Mouse (Mus musculus) frontal cortex, adult 2 months (tissue): ENCODE results near the gene Itpr1. TPM values are rescaled to one million over a fixed set of nuclear protein-coding genes. Genes with fewer than 3 reads are reported as not detected.

Experiments used
- DNase-seq, 2 experiments: peaks; one replicate each; pipeline ENCODE4 v3.0.0; 2022; ENCODE audit warnings: low spot score in 1 of 2; ENCODE audit errors: extremely low spot score in 1 of 2
- polyA plus RNA-seq: library from polyadenylated mRNA; depleted of rRNA; stranded (reverse); fragments of >200 nt; gene quantifications from 2 replicates; pipeline ENCODE4 v1.2.3, GENCODE M21; 2012

Gene Itpr1
- polyA plus RNA-seq, 1 experiment, result 128 TPM

- DNase-seq, result no peak
Measured at GRCm38 (mm10) chr6:108369031-108369430, 156.1 kb downstream of the Itpr1 start.

- no peak for DNase-seq
Measured at GRCm38 (mm10) chr6:108371347-108371893, 158.5 kb downstream of the Itpr1 start.

- DNase-seq, result no peak
Measured at GRCm38 (mm10) chr6:108374019-108374418, 161.1 kb downstream of the Itpr1 start.

DNA sequence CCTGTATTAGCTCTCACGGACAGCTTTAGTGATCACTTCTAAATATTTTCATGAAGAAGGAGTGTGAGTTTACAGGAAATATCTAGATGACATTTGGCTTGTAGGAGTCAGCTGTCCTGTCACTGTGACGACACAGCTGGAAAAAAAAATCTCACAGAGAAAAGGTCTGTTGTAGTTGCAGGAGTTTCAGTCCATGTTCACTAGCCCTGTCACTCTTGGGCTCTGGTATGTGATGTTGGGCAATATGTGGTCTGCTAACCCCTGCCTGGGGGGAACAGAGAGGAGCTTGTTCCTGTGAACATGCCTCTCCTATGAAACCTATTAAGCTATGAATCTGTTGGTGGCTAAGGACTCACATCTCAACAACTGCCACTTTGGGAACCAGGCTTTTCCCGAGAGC, 166.1 kb downstream of the Itpr1 start:
- DNase-seq, result no peak

DNA sequence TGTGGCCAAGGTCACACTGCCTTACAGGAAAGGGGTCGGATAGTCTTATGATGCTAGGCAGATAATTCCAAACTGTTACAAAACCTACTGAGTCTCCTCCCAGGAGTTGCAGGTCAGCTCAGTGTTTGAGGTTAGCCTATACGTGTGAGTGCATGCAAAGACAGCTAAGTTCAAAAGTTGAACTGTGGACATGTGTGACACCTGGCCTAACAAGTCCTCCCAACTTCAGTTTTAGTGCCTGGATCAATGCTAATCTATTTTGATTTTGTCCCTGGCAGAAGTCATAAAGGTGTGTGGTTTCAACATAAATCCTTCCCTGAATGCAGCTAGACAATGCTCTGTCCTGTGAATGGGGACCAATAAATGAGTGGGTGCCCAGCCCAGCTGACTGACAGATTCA, 167.3 kb downstream of the Itpr1 start:
- DNase-seq, result no peak

- no peak for DNase-seq
Measured at GRCm38 (mm10) chr6:108390624-108391324, 177.9 kb downstream of the Itpr1 start.

DNA sequence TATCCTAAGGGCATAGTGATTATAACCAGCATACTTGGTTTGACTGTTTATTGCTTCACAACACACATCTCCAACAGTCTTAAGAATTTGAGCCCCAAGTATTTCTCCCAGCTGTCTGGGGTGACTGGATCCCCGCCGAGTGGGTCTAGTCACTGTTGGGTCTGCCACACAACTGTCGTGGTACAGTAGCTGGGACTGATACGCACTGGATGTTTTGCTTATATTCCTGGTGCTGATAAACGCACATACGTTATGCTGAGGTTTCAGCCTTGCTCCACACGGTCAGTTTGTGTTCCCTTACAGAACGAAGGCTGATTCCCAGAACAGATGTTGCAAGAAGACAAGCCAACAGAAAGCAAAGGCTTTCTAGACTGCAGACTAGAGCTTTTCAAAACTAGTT, 180.2 kb downstream of the Itpr1 start:
- no peak for DNase-seq

GRCm38 (mm10) chr6:108397956-108398355, 185.1 kb downstream of the Itpr1 start:
- DNase-seq, result no peak

GRCm38 (mm10) chr6:108401412-108401955, 188.6 kb downstream of the Itpr1 start:
- DNase-seq, result peak in 1 of 2 experiments; percentile 44

GRCm38 (mm10) chr6:108404736-108405135, 191.8 kb downstream of the Itpr1 start:
- no peak for DNase-seq

DNA sequence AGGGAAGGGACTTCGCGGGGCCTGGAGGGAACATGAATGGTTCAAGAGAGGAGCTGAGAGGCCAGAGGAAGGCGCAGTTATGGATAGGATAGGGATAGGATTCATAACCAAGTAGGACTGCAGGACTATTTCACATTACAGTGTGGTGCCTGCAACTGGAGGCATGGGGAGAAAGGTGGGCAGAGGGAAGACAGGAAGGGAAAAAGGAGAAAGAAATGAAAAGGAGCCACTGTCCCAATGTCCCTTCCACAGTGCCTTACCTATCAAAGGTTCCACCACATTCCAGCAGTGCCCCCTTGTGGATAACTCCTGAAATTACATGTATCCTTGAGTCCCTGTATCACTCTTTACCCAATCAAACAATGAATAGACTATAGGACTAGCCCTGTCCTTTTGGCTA, 195.2 kb downstream of the Itpr1 start:
- DNase-seq, result peak in 1 of 2 experiments; percentile 82

DNA sequence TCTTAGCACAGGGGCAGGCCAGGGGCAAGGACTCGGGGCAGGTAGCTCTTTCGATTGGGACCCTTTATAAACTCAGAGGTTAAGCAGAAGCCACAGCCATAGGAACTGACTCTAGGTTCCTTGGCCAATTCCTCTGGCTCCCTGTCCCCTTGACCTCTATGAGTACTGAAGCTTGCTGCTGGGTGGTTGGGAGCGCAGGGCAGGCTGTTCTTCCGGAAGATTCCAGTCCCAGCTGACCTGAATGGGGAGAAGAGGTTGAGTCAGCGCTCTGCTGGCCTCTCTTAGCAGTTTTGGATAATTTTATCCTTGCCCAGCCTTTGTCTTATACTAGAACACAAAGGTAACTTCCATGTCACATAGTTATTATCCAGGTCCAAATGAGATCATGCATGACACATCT, 195.8 kb downstream of the Itpr1 start:
- DNase-seq, result no peak

DNA sequence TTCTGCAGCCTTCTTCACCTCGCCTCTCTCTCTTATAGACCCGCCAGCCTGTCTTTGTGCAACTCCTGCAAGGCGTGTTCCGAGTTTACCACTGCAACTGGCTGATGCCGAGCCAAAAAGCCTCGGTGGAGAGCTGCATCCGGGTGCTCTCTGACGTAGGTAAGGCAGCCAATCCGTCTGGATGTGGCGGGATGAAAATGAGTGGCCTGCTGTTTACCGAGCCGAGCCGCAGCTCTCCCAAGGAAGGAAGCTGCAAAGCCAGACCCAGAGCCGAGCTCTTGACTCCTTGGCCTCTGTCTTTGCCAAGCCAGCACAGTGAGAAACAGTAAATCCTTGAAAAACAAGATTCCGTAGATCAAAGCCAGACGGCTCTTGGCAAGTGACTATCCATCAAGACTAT, 197.9 kb downstream of the Itpr1 start:
- DNase-seq, result no peak

DNA sequence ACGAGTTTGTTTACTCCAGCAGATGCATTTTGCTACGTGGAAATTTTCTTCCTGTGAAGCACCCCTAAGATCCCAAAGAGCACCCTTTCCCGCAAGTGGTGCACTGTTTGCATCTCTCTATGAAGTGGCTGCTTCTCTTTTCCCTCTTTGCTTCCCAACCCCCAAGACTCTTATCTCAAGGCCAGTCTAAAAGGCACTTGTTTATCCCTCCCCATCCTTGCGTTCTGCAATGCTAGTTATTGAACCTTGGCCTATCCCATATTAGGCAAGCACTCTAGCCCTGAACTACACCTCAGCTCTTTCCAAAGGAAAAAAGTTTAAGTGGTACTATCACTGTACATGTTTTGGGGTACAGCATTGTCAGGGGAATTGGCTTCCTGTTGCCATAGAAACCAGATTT, 198.3 kb downstream of the Itpr1 start:
- no peak for DNase-seq

GRCm38 (mm10) chr6:108413006-108413405, 200.1 kb downstream of the Itpr1 start:
- DNase-seq, result no peak

- DNase-seq, result no peak
Measured at GRCm38 (mm10) chr6:108413593-108413992, 200.7 kb downstream of the Itpr1 start.

GRCm38 (mm10) chr6:108415847-108416246, 203.0 kb downstream of the Itpr1 start:
- no peak for DNase-seq

DNA sequence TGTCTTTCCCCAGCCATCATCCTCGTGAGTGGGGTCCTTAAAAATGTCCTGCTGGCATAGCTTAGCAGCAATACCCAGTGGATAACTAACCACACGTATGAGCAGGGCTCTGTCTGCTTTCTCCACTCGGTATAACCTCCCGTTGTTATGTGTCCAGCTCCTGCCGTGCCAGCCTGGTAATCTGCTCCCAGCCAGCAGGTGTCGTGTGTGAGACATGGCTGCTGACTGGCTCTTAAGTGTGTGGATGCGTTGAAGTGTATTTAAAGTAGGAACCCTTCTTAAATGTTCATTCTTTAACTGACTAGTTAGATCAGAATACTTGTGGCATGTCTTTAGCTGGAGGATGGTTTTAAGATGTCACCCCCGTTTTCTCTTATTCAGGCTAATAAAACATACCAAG, 204.6 kb downstream of the Itpr1 start:
- DNase-seq, result peak in 1 of 2 experiments; percentile 78

GRCm38 (mm10) chr6:108418218-108418617, 205.3 kb downstream of the Itpr1 start:
- no peak for DNase-seq

DNA sequence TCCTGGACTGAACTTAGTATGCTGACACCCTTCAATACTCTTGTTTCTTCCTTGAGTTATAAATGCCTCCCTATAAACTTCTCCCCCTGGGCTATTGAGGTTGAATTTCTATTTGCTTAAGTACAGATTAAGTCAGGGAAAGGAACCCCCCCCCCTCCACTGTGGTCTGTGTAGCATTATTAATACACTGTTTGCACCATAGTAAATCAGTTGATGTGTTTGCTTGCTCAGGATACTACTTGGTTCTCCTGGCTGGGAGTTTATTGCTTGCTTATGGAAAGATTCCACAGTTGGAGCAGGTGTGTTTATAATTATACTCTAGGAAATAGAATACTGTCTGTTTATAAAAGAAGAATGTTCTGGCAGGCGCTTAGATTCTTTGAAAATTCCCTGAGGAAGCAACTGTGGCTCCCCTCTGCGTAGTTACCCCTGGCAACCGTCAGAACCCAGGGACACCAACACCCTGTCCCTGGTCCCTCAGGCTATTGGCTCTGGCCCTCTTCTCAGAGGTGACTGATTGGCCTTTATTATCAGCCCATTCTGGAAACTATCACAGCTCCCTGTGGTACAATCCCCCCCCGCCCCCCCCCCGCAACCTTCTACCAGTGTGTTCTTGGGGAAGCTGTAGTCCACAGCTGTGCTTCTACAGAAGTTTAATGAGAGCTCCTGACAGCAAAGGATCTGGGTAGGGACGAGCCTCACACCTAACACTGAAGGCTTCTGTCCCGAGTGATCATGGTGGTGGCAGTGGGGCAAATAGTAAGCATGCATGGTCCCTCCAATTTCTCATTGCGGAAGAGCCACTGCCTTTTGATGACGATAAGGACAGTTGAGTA, 212.1 kb downstream of the Itpr1 start:
- DNase-seq, result no peak

DNA sequence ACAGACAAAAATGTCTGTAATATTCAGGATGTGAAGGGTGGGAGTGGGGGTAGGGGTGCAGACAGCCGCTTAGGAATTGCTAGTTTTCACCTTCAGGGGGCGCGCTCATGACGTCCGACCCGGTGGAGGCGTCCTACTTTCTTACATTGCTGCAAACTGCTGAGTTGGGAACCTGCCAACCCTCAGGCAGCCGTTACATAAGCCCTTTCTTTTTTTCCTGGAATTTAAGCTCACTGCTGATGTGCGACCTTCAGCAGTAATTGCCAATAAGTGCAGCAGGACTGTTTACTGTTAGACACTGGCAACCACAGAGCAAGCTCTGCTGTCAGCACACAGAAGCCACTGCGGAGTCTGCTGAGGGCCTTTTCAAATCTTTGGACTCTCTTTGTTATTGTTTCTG, 213.9 kb downstream of the Itpr1 start:
- peak; percentile 89 to 97 for DNase-seq
